Mouse (Mus musculus): ENCODE data around the gene Gm42715. TPM values are rescaled to one million over a fixed set of nuclear protein-coding genes. Genes with fewer than 3 reads are reported as not detected.

The Gm42715 gene
- total RNA-seq, 2 experiments from 2014 or later: 4.7 to 5.2 TPM

DNA sequence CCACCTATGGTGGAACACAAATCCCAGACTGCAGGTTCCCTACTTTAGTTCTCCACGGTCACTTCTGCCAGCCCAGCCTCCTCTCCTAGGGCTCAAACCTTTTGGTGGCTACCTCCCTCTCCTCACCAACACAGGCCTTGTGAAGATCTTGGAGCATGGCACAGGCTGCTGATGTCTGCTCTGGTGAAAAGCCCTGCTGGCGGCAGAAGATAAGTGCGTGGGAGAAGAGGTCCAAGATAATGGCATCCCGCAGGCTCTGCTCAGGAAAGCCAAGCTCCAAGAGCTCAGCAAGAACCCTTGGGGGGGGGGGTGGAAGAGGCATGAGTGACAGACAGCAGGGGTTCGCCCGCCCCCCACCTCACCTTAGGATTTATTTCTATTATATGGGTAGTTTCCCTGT is 66.8 kb downstream of the Gm42715 start:
- DNase-seq: no peak

DNA sequence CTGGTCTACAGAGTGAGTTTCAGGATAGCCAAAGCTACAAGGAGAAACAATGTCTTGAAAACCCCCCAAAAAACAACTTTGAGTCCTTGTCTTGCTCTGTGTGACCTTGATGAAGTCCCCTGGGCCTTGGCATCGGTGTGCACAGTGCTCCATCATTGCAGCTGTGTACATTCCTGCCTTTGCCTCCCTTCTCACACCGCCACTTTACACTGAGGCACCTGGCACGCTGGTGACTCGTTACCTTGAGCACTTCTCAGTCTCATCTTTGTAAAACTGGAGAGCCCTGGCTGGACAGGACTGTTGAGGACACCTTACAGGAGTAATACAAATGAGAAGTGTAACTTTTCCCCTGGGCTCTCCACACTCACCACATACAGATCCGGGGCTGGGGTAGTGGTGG is 67.8 kb downstream of the Gm42715 start:
- DNase-seq: no peak

DNA sequence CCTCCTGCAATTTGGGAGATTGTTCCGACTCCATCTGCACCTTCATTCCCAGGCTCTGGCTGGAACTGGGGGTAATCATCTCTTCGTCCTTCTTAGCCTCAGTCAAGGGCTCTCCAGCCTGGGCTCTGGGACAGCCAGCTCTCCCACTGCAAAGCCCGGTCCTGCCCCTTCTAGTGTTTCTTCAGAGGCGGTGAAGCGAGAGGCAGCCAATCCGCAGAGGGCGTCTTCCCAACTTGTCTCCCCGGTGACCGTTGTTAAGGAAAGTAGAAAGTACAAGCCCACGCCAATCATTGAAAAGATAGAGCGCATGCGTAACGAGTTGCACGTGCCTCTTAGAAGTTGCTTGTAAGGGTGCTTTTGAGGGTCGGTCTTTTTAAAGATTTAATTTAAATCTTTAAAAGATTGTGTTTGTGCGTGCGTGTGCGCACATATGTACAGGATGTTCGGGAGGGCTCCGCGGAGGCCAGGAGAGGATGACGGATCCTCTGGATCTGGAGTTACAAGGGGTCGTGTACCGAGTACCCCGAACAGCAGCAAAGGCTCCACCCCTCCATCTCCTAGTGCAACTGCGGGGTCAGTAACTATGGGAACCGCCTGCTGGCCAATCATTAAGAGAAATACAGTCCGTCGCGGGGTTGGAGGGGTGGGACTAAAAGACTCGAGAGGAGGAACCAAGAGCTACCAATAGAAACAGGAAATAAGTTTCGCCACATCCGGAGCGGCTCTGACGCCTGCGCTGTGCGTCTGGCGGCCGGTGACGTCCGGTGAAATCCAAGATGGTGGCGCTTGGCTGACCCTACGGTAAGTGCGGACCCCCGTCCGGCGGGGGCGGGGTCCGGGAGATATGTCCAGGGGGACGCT is 68.9 kb downstream of the Gm42715 start, which contains the start of the genes Ccdc189 and Rnf40:
TSS of gene Ccdc189 (minus strand) at position 585 of the 861 bp plus-strand sequence.
TSS of gene Rnf40 (plus strand) at position 757 of the 861 bp plus-strand sequence.
- peak; percentile 95 for DNase-seq

DNA sequence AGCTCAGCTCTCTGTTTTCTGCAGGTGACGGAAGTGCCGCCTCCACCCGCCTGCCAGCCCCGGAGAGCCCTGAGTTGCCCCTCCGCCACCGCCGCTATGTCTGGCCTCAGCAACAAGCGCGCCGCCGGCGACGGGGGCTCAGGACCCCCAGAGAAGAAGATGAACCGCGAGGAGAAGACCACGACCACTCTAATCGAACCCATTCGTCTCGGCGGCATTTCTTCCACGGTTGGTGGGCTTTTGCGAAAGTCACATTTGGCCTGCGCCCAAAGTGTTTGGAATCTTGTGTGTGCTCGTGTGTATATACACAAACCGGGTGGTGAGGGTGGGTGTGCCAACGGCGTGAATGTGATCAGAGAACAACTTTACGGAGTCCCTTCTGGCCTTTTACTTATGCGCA is 69.5 kb downstream of the Gm42715 start:
- DNase-seq: no peak

DNA sequence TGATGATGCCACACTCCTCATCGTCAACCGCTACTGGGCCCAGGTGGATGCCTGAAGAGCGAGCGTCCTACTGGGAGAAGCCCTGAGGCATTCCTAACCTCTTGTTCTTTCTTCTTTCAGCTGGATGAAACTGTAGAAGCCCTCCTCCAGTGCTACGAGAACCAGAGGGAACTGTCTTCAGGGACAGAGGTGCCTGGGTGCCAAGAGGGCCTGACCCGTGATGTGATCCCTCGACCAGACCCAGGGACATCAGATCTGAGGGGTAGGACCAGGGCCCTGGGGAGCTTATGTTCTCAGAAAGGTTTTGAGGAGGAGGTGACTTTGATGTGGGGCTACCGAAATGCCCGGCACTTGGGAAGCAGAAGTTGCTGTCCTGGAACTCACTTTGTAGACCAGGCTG is 70.3 kb downstream of the Gm42715 start:
- DNase-seq: no peak

DNA sequence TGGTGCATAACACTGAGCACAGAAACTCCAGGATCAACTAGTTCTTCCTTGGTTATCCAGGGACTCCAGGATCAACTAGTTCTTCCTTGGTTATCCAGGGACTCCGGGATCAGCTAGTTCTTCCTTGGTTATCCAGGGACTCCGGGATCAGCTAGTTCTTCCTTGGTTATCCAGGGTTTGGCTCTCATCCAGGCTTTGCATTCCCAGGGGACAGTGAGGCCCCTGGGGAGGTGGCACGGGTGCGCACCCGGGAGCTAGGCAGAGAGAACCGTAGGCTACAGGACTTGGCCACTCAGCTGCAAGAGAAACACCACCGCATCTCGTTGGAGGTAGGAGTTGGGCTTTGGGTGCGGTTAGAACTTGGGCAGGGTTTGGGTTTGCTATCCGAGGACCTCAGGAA is 71.7 kb downstream of the Gm42715 start:
- no peak for DNase-seq

DNA sequence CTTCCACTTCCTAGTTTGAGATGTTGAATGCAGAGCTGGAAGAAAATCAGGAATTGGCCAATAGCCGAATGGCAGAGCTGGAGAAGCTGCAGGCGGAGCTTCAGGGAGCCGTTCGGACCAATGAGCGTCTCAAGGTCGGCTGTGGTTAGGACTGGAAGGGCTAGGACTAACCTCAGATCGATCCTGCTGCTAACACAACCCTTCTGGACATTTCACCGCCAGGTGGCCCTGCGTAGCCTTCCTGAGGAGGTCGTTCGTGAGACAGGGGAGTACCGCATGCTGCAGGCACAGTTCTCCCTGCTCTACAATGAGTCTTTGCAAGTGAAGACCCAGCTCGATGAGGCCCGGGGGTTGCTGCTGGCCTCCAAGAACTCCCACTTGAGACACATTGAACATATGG is 73.2 kb downstream of the Gm42715 start:
- DNase-seq: no peak

DNA sequence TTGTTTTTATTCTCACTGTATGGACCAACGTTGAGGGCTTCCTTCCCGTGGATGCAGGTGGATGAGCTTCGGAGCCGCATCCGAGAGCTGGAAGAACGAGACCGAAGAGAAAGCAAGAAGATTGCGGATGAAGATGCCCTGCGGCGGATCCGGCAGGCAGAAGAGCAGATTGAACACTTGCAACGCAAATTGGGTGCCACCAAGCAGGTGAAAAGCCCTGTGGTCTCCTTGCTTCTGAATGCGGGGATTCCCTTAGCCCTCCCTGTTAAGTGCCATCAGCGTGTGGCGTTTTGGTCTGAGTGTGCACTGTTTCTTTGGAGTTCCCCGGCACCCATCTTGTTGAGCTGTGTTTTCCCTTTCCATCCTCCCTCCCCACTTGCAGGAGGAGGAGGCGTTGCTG is 77.4 kb downstream of the Gm42715 start:
- no peak for DNase-seq

DNA sequence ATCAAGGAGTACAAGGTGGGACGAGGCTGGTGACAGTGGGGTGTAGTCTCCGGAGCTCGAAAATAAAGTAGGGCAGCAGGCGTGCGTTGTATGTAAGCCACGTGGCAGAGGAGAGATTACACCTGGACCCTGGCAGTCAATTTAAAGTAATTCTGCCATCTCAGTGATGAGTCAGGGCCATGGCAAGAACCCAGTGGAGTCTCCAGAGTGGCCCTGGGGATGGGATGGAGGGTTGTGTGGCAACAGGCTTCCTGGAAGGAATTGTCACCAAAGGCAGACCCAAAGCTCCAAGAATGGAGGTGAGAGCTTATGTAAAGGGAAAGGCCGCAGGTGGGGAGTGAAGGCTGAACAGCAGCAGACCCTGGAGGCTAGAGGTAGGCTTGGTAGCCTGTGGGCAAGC is 81.2 kb downstream of the Gm42715 start:
- no peak for DNase-seq

DNA sequence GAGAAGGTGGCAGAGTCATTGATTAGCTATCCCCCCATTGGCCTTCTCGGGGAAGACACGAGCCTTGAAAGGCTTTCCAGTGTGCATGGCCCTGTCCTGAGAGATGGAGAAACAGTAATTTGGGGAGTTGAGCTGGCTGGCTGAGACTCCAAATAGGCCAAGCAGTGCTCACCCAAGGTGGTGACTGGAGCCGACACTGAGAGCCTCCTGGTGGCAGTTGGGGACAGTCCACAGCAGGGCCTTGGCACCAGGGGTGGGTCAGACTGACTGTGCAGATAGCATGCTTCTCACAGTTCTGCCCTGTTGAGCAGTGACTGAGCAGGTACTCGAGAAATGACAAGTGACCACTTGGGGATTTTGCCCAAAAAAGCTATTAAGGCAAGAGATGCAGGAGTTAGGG is 82.4 kb downstream of the Gm42715 start:
- DNase-seq: no peak

DNA sequence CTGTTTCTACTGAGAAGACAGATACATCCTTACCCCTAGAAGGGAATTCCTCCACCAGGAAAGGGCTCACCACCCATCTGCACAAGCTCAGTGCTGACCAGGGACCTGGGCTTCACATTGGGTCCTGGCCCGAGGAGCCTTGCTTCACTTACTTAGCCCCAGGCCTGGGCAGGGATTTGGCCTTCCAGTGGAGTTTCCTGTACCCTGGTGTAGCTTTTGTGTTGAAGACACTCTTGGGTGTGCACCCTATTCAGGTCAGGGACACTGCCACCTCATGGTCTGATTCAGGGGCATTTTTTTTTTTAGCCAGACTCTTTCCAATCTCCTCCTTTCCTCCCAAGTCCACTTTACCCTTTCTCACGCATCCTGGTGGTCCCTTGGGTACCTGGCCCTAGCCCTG is 83.5 kb downstream of the Gm42715 start:
- DNase-seq: no peak

DNA sequence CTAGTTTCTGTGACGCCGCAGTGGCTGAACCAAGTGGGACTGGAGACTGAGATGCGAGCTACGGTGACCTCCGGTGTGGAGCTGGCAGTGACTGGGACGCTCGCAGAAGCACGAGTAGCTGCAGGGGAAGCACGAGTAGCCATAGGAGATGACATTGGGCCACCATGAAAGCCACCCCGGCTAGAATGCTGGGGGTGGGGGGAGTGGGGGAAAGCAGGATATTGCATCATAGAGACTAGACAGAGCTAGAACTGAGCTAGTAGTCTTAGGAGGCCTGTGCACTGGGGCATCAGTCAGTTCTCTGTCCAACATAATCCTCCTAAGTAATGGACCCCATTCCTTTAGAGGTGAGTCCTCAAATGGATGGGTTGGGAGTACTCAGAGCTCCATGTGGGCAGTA is 84.9 kb downstream of the Gm42715 start:
- DNase-seq: no peak

DNA sequence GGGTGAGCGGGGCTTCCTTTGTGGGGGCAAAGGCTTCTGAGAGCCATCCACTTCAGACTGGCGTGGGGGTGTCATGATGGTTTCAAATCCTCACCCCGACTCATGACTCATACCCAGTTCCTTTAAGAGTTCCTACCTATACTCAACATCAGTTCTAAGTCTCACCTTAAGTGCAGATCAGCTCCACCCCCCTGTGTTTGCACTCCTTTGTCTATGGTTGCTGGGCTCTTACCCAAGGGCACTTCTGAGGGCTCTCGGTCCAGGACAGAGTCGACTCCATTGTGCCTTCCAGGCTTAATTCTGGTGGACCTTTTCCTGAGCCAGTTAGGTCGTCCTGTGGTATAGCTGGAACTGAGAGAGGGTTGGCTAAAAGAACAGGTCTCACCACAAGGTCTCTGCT is 87.8 kb downstream of the Gm42715 start:
- DNase-seq: no peak

DNA sequence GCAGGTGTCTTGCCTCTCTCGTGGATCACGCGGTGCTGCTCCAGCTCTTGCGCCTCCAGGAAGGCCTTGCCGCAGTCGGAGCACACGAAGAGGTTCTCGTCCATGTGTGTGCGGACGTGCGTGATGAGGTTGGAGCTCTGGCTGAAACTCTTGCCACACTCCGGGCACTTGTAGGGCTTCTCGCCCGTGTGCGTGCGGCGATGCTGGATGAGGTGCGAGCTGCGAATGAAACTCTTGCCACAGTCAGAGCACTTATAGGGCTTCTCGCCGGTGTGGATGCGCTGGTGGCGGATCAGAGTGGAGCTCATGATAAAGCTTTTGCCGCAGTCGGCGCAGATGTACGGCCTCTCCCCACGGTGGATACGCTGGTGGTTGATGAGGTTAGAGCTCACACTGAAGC is 91.6 kb downstream of the Gm42715 start:
- DNase-seq: no peak

DNA sequence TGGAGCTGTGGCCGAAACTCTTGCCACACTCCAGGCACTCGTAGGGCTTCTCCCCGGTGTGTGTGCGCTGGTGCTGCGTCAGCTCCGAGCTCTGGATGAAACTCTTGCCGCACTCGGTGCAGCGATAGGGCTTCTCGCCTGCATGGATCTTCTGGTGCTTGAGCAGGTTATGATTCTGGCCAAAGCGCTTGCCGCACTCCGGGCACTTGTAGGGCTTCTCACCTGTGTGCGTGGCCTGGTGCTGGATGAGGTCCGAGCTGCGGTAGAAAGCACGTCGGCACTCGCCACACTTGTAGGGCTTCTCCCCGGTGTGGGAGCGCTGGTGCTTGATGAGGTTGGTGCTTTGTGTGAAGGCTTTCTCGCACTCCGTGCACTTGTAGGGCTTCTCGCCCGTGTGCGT is 92.2 kb downstream of the Gm42715 start:
- no peak for DNase-seq

DNA sequence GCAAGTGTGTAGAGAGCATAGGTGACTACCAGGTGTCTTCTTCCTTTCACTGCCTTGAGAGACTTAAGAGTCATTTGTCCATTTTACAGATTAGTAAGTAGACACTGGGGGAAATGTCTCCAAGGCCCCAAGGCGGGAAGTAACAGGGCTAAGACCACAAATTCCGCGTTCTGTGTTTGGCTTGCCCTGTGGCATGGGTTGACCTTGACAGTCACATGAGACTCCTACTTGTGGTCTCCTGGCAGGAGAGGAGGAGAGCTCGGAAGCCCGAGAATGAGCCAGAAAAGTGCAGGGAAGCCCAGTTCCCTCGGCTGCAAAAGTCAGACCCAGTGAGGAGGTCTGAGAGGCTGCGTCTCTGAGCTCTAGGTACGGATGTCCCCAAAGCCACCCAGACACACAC is 94.1 kb downstream of the Gm42715 start:
- no peak for DNase-seq

DNA sequence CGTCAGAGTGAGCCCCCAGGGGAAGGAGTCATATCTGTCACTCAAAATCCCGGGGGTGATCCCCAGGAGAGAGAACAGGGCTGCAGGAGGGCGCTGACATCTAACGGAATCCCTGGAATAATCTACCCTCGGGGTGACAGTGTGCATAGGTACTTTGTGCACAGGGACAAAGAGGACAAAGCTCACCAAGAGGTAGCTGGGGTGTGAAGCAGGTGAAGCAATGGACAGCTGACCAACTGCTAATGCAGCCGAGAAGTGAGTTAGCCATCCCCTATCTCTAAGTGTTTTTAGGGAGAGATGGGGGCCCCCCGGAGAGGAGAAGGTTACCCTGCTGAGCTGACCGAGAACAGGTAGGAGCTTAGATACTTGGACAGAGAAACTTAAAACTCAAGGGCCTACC is 94.7 kb downstream of the Gm42715 start:
- no peak for DNase-seq

DNA sequence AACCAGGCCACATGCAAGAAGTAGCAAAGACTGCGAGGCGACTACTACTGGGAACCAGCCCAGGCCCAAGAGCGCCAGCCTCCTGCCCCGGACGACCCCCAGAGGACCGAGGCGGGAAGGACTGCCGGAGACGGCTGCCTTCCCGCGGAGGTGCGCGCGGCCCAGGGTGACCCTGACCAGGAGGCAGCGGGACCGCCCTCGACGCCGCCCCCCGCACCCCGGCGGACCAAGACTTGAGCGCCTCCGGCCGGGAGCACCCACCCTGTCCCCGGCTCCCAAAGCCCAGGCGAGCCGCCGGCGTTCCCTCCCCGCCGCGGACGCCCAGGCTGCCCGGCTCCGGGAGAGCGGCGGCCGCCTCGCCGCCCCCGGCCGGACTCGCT is 95.1 kb downstream of the Gm42715 start:
- DNase-seq: peak; percentile 54

DNA sequence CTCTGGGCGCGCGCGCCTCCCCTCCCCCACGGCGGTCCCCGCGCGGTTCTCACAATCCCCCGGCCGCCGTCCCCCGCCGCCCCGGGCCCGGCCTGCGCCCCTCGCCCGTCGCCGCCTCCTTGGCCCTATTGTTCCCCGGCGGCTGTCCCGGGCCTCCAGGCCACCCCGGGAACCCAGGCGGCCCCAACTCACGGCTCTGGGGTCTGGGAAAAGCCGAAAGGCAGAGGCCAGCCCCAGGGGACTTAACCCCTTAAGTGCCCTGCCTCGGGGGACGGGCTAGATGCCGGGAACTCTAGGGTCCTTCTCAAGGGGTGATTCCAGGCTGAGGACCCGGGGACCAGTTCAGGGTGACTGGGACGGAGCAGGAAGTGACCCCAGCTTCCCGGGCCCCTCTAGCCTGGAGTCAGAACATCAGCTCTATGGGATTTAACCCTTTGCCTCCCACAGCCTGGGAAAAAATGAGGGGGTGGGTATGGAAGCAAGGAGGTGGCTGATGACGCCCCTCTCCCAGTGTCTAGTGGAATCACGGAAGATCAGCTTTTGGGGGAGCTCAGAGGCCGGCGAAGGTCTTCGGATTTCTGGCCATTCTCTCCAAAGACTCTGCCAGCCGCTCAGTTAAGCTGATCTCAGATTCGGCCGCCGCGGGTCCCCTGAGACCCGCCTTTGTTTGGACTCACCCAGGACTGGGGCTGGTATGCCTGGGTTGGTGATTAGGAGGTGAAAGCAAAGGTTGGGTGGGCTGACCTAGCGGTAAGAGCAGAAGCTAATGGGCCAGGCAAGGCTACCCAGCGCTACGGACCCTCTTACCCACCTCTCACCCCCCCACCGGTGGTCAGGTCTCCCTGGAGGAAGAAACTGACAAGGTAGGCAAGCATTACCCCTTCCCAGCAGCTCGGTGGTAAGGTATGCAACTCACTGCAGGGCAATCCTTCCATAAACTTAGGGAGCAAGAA is 95.8 kb downstream of the Gm42715 start, which contains the start of gene Zfp629:
TSS of gene Zfp629 (minus strand) at position 907 of the 953 bp plus-strand sequence.
- DNase-seq: peak; percentile 68

DNA sequence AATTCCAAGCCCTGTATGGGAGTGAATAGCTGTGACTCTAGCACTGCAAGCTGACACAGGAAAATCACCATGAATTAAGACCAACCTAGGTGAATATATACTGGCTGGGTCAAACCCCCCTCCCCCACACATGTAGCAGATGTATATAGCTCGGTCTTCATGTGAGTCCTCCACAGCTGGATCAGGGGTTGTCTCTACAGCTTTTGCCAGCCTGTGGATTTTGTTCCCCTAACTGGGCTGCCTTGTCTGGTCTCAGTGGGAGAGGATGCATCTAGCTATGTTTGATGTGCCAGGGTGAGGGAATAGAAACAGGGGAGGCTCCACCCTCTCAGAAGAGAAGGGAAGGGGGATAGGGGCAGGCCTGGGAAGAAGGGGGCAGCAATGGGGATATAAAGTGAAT is 97.0 kb downstream of the Gm42715 start:
- no peak for DNase-seq

Data from gastrocnemius, postnatal 25 days (tissue).